Mouse (Mus musculus) G1E (cell line): ENCODE measurements at regions not wholly inside any gene's neighbourhood (a gene's known extent, or its start where the extent isn't known, plus 50 kb on each side); places are given as distances from the start of the nearest gene placed in this dataset.

ENCODE experiments used
- ATAC-seq: 2 replicates; pipeline ENCODE4 v1.8.0; 2016; ENCODE audit warnings: mild to moderate bottlenecking; ENCODE audit not compliant: insufficient number of reproducible peaks, poor library complexity, low FRiP score, severe bottlenecking; ENCODE audit errors: extremely low read depth
- DNase-seq: peaks from one replicate; pipeline ENCODE4 v3.0.0; 2012; ENCODE audit warnings: low spot score
- H3K27me3 ChIP-seq: 2 replicates; pipeline ENCODE4 v1.6.1; 2012; ENCODE audit warnings: mild to moderate bottlenecking, low read length, inconsistent platforms; ENCODE audit not compliant: insufficient read depth
- H3K36me3 ChIP-seq: replicated peaks from 2 replicates; pipeline ENCODE3; 2012; ENCODE audit warnings: mild to moderate bottlenecking, inconsistent platforms
- H3K4me1 ChIP-seq: 2 replicates; pipeline ENCODE4 v1.6.1; 2012; ENCODE audit warnings: low read depth, low read length, inconsistent platforms, mixed read lengths; ENCODE audit not compliant: insufficient read depth
- H3K4me3 ChIP-seq: 2 replicates; pipeline ENCODE4 v1.5.1; 2012; ENCODE audit warnings: low read depth, mild to moderate bottlenecking, inconsistent platforms, low read length, moderate library complexity, mixed read lengths
- H3K9me3 ChIP-seq: replicated peaks from 2 replicates; pipeline ENCODE4 v1.6.1; 2012; ENCODE audit warnings: inconsistent platforms
- CTCF ChIP-seq: IDR thresholded peaks from 2 replicates; pipeline ENCODE4 v1.5.1; 2012; ENCODE audit warnings: low read depth, low read length, inconsistent platforms, mixed read lengths
- GATA1 ChIP-seq: IDR thresholded peaks from 2 replicates; pipeline ENCODE4 v1.6.1; 2012; ENCODE audit warnings: borderline replicate concordance, low read length, inconsistent platforms, mixed read lengths
- GATA2 ChIP-seq: IDR thresholded peaks from 2 replicates; pipeline ENCODE4 v1.6.1; 2012; ENCODE audit warnings: low read depth, low read length, inconsistent platforms, borderline replicate concordance
- POLR2AphosphoS5 ChIP-seq: IDR thresholded peaks from 2 replicates; pipeline ENCODE4 v1.6.1; 2012; ENCODE audit warnings: low read depth, low read length, inconsistent platforms; ENCODE audit not compliant: insufficient replicate concordance
- TAL1 ChIP-seq: conservative IDR thresholded peaks from 2 replicates; pipeline ENCODE4 v1.6.1; 2012; ENCODE audit warnings: low read depth, low read length, inconsistent platforms, mixed read lengths

DNA sequence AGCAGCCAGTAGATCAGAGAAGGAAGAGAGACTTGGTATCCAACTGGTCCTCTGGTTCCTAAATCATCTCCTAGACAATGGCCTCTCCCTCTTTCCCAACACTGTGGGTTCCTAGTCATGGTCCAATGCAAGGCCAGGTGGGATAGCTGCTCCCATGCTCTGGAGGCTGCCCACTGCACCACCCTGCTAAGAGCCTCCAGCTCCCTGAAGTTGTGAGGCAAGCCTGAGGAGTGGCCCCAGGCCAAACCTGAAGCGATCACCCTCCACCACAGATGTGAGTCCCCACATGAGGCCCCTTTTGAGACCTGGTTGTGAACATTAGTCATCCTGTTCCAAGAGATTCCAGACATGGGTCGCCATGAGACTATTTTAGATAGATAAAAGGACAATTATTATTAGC lies 96.5 kb upstream of the Ret start:
- Histone ChIP-seq H3K4me3 (no peak overlapping the region), H3K4me1 (no peaks in the 10 kb centered on the region), H3K9me3 (no peaks in the 10 kb centered on the region), H3K27me3 (no peaks in the 10 kb centered on the region), H3K36me3 (no peaks in the 10 kb centered on the region)
- no peak for TF ChIP-seq CTCF
- no peak for TF ChIP-seq TAL1
- no peak for DNase-seq
- no peak for ATAC-seq

DNA sequence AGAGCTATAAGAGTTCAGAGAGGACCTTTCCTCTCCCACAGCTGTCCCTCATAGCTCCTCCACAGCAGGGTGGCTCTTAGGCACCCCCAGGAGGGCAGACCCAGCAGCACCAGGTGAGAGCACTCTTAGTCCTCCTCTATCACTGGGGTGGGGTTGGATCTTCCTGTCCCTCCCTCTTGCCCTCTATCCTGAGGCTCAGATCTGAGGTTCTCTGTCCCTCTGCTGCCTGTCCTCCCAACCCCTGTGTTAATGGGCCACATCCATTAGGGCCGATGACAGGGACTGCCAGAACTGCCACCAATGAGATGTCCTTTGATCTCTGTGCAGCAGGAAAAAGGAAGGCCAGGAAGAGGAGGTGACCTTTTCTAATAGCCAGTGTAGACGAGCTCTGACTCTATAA lies 95.4 kb upstream of the Ret start:
- H3K4me3 ChIP-seq = no peak overlapping the region
- H3K27me3 ChIP-seq = no peaks in the 10 kb centered on the region
- no peaks in the 10 kb centered on the region for H3K9me3 ChIP-seq
- no peak for TF ChIP-seq TAL1
- no peak for TF ChIP-seq POLR2AphosphoS5
- TF ChIP-seq GATA1 = no peak
- no peak for TF ChIP-seq CTCF
- no peak for TF ChIP-seq GATA2
- DNase-seq (no peak), ATAC-seq (no peak)
- H3K36me3 ChIP-seq = no peaks in the 10 kb centered on the region
- no peaks in the 10 kb centered on the region for H3K4me1 ChIP-seq

DNA sequence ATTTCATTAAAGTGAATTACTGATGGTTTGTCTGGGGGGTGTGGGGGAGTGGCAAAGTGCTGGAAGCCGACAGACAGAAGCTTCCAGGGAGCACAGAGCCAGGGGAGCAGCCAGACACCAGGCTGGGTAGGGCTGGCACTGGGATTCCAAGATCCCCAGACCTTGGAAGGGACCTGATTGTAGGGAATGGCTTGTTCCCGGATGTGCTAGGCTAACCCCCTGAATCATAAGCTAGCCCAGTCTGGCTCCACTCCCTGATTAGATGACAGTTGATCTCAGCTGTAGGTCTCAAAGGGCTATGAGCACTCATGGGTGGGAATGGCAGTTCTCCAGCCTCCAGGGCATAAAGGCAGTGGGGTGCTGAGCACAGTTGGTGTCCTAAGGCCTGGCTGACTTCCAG lies 94.8 kb upstream of the Ret start:
- no peaks in the 10 kb centered on the region for H3K9me3 ChIP-seq
- H3K4me3 ChIP-seq = no peak overlapping the region
- H3K36me3 ChIP-seq = no peaks in the 10 kb centered on the region
- no peak for ATAC-seq
- no peaks in the 10 kb centered on the region for H3K4me1 ChIP-seq
- TF ChIP-seq GATA1 (no peak), CTCF (no peak), POLR2AphosphoS5 (no peak), GATA2 (no peak), TAL1 (no peak)
- no peaks in the 10 kb centered on the region for H3K27me3 ChIP-seq
- DNase-seq = no peak

DNA sequence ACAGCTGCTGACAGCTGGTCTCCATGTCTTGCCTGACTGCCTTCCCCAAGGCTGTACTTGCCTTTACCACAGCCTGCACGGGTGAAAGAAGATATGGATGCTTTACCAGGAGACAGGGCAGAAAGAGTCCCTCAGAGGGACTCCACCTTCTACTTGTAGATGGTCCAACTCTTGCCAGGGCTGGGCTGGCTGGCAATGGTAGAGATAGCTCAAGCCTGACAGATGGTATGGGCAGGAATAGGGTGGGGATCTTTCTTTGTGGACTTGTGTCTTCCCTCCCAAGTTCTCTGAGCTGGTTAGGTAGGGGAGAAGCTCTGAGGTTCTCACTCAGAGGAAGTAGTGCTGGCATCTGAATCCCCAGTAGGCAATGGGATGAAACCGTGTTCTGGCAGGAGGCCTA lies 93.9 kb upstream of the Ret start:
- no peaks in the 10 kb centered on the region for H3K27me3 ChIP-seq
- no peak for TF ChIP-seq CTCF
- no peak for TF ChIP-seq TAL1
- no peak for TF ChIP-seq GATA1
- no peak for TF ChIP-seq POLR2AphosphoS5
- no peak for TF ChIP-seq GATA2
- ATAC-seq = no peak

DNA sequence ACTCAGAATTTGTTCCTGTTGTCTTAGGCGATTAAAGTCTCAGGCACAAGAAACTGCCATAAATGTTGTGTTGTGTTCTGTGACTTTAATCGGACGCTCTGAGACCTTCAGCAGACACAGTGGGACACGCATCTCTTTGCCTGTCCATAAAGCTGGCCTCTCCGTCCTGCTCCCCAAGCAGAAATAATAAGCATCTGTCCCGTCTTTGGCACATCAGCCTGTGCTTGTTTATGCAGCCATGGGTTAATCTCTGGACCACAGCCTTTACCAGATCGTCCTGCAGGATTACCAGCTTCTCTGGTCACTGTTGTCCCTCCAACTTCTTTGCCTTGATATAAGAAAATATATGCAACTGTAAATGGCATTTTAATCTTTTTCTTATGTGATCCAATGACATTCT lies 87.7 kb upstream of the Ret start:
- Histone ChIP-seq H3K4me3 (no peak overlapping the region), H3K36me3 (no peaks in the 10 kb centered on the region), H3K27me3 (no peaks in the 10 kb centered on the region), H3K9me3 (no peaks in the 10 kb centered on the region), H3K4me1 (no peaks in the 10 kb centered on the region)
- TF ChIP-seq POLR2AphosphoS5 = no peak
- TF ChIP-seq TAL1 = no peak
- no peak for TF ChIP-seq GATA1
- TF ChIP-seq CTCF = no peak
- no peak for TF ChIP-seq GATA2
- DNase-seq (no peak), ATAC-seq (no peak)

More for the DNA sequence above, 93.9 kb upstream of the Ret start:
- Histone ChIP-seq H3K4me1 (no peaks in the 10 kb centered on the region), H3K9me3 (no peaks in the 10 kb centered on the region), H3K36me3 (no peaks in the 10 kb centered on the region), H3K4me3 (no peak overlapping the region)
- no peak for DNase-seq

DNA sequence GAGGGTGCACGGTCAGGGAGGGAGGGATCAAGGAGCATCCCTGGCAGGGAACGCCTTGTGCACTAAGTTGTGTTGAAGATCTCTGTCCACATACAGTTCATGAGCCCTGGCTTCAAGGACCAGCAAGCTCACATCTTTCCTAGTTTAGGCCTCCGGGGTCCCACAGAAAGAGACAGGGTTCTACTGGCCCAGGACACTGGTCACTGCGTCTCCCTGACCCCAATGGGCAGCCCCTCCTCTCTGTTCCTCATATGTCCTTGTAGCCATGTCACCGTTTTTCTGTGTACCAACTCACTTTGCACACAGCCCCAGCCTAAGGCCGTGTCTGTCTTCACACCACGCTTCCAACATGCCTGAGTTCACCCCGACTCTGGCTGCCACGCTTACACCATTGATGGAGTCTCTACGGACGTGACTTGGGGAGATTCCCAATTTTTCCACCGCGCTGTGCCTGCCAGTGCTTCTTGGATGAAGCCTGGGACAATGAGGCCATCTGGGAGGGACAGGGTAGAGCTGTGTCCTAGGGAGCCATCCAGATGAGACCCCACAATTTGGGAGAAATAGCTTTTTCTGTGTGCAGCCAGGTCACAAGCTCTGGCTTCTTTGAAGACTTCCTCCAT lies 86.5 kb upstream of the Ret start:
- no peak for TF ChIP-seq POLR2AphosphoS5
- TF ChIP-seq TAL1 = no peak
- TF ChIP-seq GATA1 = no peak
- TF ChIP-seq GATA2 = no peak
- no peak for TF ChIP-seq CTCF

DNA sequence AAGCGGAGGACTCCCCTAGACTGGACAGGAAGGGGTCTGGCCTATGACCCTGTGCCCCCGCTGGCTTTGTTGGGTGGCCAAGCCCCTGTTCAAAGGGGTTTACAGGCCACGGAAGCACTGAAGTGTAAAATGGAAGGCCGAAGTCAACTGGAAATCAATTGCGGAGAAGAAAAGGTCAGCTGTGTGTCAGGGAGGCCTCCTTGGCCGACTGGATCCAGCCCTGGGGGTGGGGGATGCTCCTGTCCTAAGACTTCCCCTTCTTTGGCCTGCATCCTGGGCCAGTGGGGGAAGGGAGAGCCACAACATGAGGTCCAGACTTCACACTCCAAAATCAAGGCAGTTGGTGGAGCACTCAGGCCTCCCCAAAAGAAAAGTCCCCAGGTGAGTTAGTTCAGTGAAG lies 66.4 kb upstream of the Ret start:
- no peaks in the 10 kb centered on the region; the same call in 1 of the 2 replicates for H3K27me3 ChIP-seq
- TF ChIP-seq TAL1 = no peak
- no peak for TF ChIP-seq GATA1
- no peak for TF ChIP-seq CTCF
- no peak for TF ChIP-seq POLR2AphosphoS5
- no peak for TF ChIP-seq GATA2
- H3K9me3 ChIP-seq = no peaks in the 10 kb centered on the region
- H3K36me3 ChIP-seq = no peaks in the 10 kb centered on the region
- DNase-seq (no peak), ATAC-seq (no peak)
- H3K4me1 ChIP-seq = no peaks in the 10 kb centered on the region
- H3K4me3 ChIP-seq = no peak overlapping the region

More for the DNA sequence above, 86.5 kb upstream of the Ret start:
- no peaks in the 10 kb centered on the region for H3K9me3 ChIP-seq
- H3K4me1 ChIP-seq = no peaks in the 10 kb centered on the region
- no peaks in the 10 kb centered on the region for H3K36me3 ChIP-seq
- H3K4me3 ChIP-seq = no peak overlapping the region
- H3K27me3 ChIP-seq = no peaks in the 10 kb centered on the region
- DNase-seq (no peak), ATAC-seq (no peak)
